Mouse (Mus musculus) forebrain, postnatal 0 days (tissue): ENCODE results near the gene Tmem246. TPM values are rescaled to one million over a fixed set of nuclear protein-coding genes. Genes with fewer than 3 reads are reported as not detected.

Experiments
- ATAC-seq: fragments of 200-750 bp; cut with Nextera tagmentation; 2 replicates; pipeline ENCODE4 v1.8.0; 2017; ENCODE audit warnings: mild to moderate bottlenecking, moderate library complexity
- DNase-seq: peaks from one replicate; pipeline ENCODE4 v3.0.0-alpha.2; 2015
- H3K27ac ChIP-seq: fragments of 300-500 bp; sonication (generic); 2 replicates; pipeline ENCODE4 v1.5.1; 2014; ENCODE audit warnings: low read depth, mild to moderate bottlenecking, antibody characterized with exemption, low read length, moderate library complexity, mixed read lengths
- H3K27me3 ChIP-seq: fragments of 300-500 bp; sonication (generic); 2 replicates; pipeline ENCODE4 v1.6.1; 2014; ENCODE audit warnings: mild to moderate bottlenecking, low read length, mixed read lengths; ENCODE audit not compliant: insufficient read depth
- H3K36me3 ChIP-seq: fragments of 300-500 bp; sonication (generic); 2 replicates; pipeline ENCODE4 v1.6.1; 2014; ENCODE audit warnings: mild to moderate bottlenecking, moderate library complexity; ENCODE audit not compliant: insufficient read depth
- H3K4me1 ChIP-seq: fragments of 300-500 bp; sonication (generic); 2 replicates; pipeline ENCODE4 v1.6.1; 2014; ENCODE audit warnings: antibody characterized with exemption; ENCODE audit not compliant: insufficient read depth
- H3K4me2 ChIP-seq: fragments of 300-500 bp; sonication (generic); 2 replicates; pipeline ENCODE4 v1.6.1; 2014; ENCODE audit warnings: low read depth, mild to moderate bottlenecking, moderate library complexity
- H3K4me3 ChIP-seq: fragments of 300-500 bp; sonication (generic); 2 replicates; pipeline ENCODE4 v1.5.1; 2014; ENCODE audit warnings: low read depth, low read length, mixed read lengths
- H3K9ac ChIP-seq: fragments of 300-500 bp; sonication (generic); 2 replicates; pipeline ENCODE4 v1.6.1; 2014; ENCODE audit warnings: mild to moderate bottlenecking
- H3K9me3 ChIP-seq: fragments of 300-500 bp; sonication (generic); 2 replicates; pipeline ENCODE4 v1.6.1; 2016; ENCODE audit warnings: low read length
- CTCF ChIP-seq: sonication (generic); IDR thresholded peaks from 2 replicates; pipeline ENCODE4 v1.5.1; 2016; ENCODE audit warnings: antibody characterized with exemption, control low read depth, low read depth
- WGBS: fragments of 180-500 bp; shearing (Covaris S2); extraction: QIAGEN DNeasy Blood & Tissue Kit; methylation state at CpG from one replicate; pipeline ENCODE4 v1.1.7; 2014; 5-methylcytosine and 5-hydroxymethylcytosine counted together
- polyA plus RNA-seq: library from polyadenylated mRNA; unstranded; fragments of >200 nt; fragmentation: Nextera tagmentation; extraction: Ambion mirVana; gene quantifications from 2 replicates; pipeline ENCODE4 v1.2.1, GENCODE M21; 2015
- total RNA-seq: library from RNA; depleted of rRNA; stranded (reverse); fragments of >200 nt; gene quantifications from 2 replicates; pipeline ENCODE4 v1.2.3, GENCODE M21; 2014; rRNA removed

Tmem246 gene
- total and polyA plus RNA-seq, 2 experiments from 2014 or later: 93.2 to 119 TPM

DNA sequence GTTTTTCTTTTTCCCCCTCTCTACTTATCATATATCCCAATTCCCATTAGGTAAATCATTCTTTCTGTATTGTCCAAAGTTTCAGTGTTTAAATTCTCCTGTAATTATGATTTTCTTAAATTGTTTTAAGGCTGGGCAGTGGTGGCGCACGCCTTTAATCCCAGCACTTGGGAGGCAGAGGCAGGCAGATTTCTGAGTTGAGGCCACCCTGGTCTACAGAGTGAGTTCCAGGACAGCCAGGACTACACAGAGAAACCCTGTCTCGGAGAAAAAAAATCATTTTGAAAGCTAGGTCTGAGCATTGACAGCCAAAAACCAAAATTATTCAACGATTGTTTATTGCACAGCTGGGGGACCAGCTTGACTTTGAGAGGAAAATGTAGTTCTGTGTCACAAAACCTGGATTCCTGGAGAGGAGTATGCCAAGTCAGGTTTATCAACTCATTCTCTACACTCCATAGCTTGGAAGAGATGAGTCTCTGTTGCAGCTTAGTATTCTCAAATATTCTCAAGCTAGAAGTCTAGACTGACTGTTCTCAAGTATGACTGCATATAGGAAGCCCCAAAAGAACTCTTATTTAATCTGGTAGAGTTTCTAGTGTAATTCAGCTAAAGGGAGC, 61.9 kb downstream of the Tmem246 start:
- H3K9me3 ChIP-seq: 0 out of 2 replicates have a peak, but pooled peaks cover 1% of the 10 kb centered on the region
- H3K36me3 ChIP-seq: peaks cover 2% of the 10 kb centered on the region
- no peak overlapping the region for H3K4me2 ChIP-seq
- H3K27me3 ChIP-seq: no peaks in the 10 kb centered on the region
- ATAC-seq (no peak), DNase-seq (no peak)
- H3K9ac ChIP-seq: no peak overlapping the region
- TF ChIP-seq CTCF: no peak
- H3K4me3 ChIP-seq: no peak overlapping the region
- no peak overlapping the region for H3K27ac ChIP-seq
- 96% methylated on average over 4 of the region's 4 CpGs for WGBS
- H3K4me1 ChIP-seq: no peaks in the 10 kb centered on the region

DNA sequence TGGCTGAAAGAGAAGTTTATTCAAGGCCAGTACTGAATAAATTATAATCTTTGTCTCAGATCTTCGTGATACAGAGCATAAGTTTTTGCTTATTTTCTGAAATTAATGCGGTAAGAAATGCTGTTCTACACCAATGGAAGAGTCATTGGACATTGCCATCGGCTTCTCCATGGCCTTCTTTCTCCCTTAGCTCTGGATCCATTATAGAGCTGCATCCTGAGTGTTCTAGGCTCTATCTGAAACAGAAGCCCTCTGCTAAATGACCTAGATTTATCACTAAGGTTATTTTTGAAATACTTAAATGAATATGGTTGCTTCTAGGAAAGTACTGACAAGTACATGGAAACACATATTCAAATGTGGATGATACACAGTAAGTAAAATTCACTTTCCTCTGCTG, 62.6 kb downstream of the Tmem246 start:
- WGBS: 91% methylated on average over 3 of the region's 3 CpGs
- ATAC-seq: no peak
- no peak for TF ChIP-seq CTCF
- DNase-seq: no peak
- H3K9me3 ChIP-seq: 0 out of 2 replicates have a peak, but pooled peaks cover 8% of the 10 kb centered on the region
- no peak overlapping the region for H3K4me2 ChIP-seq
- no peak overlapping the region for H3K9ac ChIP-seq
- H3K36me3 ChIP-seq: peaks cover 9% of the 10 kb centered on the region
- no peaks in the 10 kb centered on the region for H3K27me3 ChIP-seq
- no peaks in the 10 kb centered on the region for H3K4me1 ChIP-seq
- no peak overlapping the region for H3K27ac ChIP-seq
- no peak overlapping the region for H3K4me3 ChIP-seq

Other genes with a start within 250 kb of the Tmem246 start
- not detected in 2 replicates for gene Acnat2, start 189.7 kb downstream of the Tmem246 start, total RNA-seq
- not detected in 2 replicates for gene Acnat2, start 189.7 kb downstream of the Tmem246 start, polyA plus RNA-seq
- 0.43 TPM in 1 of 2 replicates, not detected in the other for gene Acnat1, start 124.0 kb downstream of the Tmem246 start, total RNA-seq
- gene Acnat1, start 124.0 kb downstream of the Tmem246 start, polyA plus RNA-seq: not detected in 2 replicates
- not detected in 2 replicates for gene Baat, start 91.3 kb downstream of the Tmem246 start, total RNA-seq
- gene Baat, start 91.3 kb downstream of the Tmem246 start, polyA plus RNA-seq: 0.10 TPM in 1 of 2 replicates, not detected in the other
- 49.3 and 55.2 TPM in 2 replicates for gene Mrpl50, start 76.8 kb downstream of the Tmem246 start, total RNA-seq
- gene Mrpl50, start 76.8 kb downstream of the Tmem246 start, polyA plus RNA-seq: 74.1 and 74.6 TPM in 2 replicates
- gene Zfp189, start 76.7 kb downstream of the Tmem246 start, total RNA-seq: 9.2 and 11.3 TPM in 2 replicates
- 3.7 and 4.1 TPM in 2 replicates for gene Zfp189, start 76.7 kb downstream of the Tmem246 start, polyA plus RNA-seq
- 0.46 and 0.57 TPM in 2 replicates for gene Aldob, start 48.3 kb downstream of the Tmem246 start, total RNA-seq
- gene Aldob, start 48.3 kb downstream of the Tmem246 start, polyA plus RNA-seq: 0.27 and 0.39 TPM in 2 replicates
- gene Rnf20, start 34.1 kb upstream of the Tmem246 start, total RNA-seq: 76.9 and 79.1 TPM in 2 replicates
- 35.6 and 44.1 TPM in 2 replicates for gene Rnf20, start 34.1 kb upstream of the Tmem246 start, polyA plus RNA-seq
- 0.46 and 0.90 TPM in 2 replicates for gene Ppp3r2, start 84.1 kb upstream of the Tmem246 start, total RNA-seq
- gene Ppp3r2, start 84.1 kb upstream of the Tmem246 start, polyA plus RNA-seq: 0.18 and 0.19 TPM in 2 replicates
- 58.0 and 82.4 TPM in 2 replicates for gene Grin3a, start 247.9 kb upstream of the Tmem246 start, total RNA-seq
- 15.1 and 26.8 TPM in 2 replicates for gene Grin3a, start 247.9 kb upstream of the Tmem246 start, polyA plus RNA-seq